Mouse (Mus musculus): ENCODE results near the gene Syk.

- TF ChIP-seq CTCF (IDR thresholded peaks at IDR 0.05; ENCODE audit: control insufficient read depth, insufficient read depth, insufficient replicate concordance, low read depth, low read length) (no peak), POLR2A (IDR thresholded peaks at IDR 0.05; ENCODE audit: control insufficient read depth, low read depth, low read length) (no peak)
These were observed 45.0 kb upstream of the Syk start for GRCm38 (mm10) chr13:52537754-52538587.
